Mouse (Mus musculus) stomach, embryonic 15.5 days (tissue): ENCODE data around the gene Fshr. TPM values are rescaled to one million over a fixed set of nuclear protein-coding genes. Genes with fewer than 3 reads are reported as not detected.
A peak's percentile ranks its signal among the peaks of the same experiment; 100 is the strongest.

Source experiments
- ATAC-seq: fragments of 200-750 bp; cut with Nextera tagmentation; 2 replicates; pipeline ENCODE4 v1.8.0; 2017; ENCODE audit warnings: low read depth, moderate number of reproducible peaks, moderate TSS enrichment; ENCODE audit not compliant: insufficient read depth, low FRiP score
- H3K27ac ChIP-seq: fragments of 300-500 bp; sonication (generic); 2 replicates; pipeline ENCODE4 v1.5.1; 2015; ENCODE audit warnings: mild to moderate bottlenecking, inconsistent platforms
- H3K27me3 ChIP-seq: fragments of 300-500 bp; sonication (generic); replicated peaks from 2 replicates; pipeline ENCODE4 v1.6.1; 2015; ENCODE audit warnings: inconsistent platforms
- H3K36me3 ChIP-seq: fragments of 300-500 bp; sonication (generic); 2 replicates; pipeline ENCODE4 v1.6.1; 2015; ENCODE audit warnings: inconsistent platforms
- H3K4me1 ChIP-seq: fragments of 300-500 bp; sonication (generic); 2 replicates; pipeline ENCODE4 v1.6.1; 2015; ENCODE audit warnings: inconsistent platforms
- H3K4me2 ChIP-seq: fragments of 300-500 bp; sonication (generic); 2 replicates; pipeline ENCODE4 v1.6.1; 2015; ENCODE audit warnings: mild to moderate bottlenecking, inconsistent platforms
- H3K4me3 ChIP-seq: fragments of 300-500 bp; sonication (generic); replicated peaks from 2 replicates; pipeline ENCODE4 v1.5.1; 2015; ENCODE audit warnings: inconsistent platforms
- H3K9ac ChIP-seq: fragments of 300-500 bp; sonication (generic); 2 replicates; pipeline ENCODE4 v1.6.1; 2015; ENCODE audit warnings: inconsistent platforms
- H3K9me3 ChIP-seq: fragments of 300-500 bp; sonication (generic); 2 replicates; pipeline ENCODE4 v1.6.1; 2016; ENCODE audit warnings: inconsistent platforms
- WGBS: fragments of 180-500 bp; shearing (Covaris S2); methylation state at CpG from one replicate; pipeline ENCODE4 v1.1.7; 2015; 5-methylcytosine and 5-hydroxymethylcytosine counted together
- polyA plus RNA-seq: library from polyadenylated mRNA; unstranded; fragments of >200 nt; fragmentation: Nextera tagmentation; extraction: Ambion mirVana; gene quantifications from 2 replicates; pipeline ENCODE4 v1.2.1, GENCODE M21; 2015

Fshr gene
- polyA plus RNA-seq, 1 experiment from 2014 or later: not detected

GRCm38 (mm10) chr17:88938153-88938681 is 262.3 kb downstream of the Fshr start:
- Histone ChIP-seq H3K27me3 (no peaks in the 10 kb centered on the region), H3K4me1 (no peaks in the 10 kb centered on the region), H3K9me3 (no peaks in the 10 kb centered on the region), H3K27ac (no peak overlapping the region), H3K9ac (no peak overlapping the region), H3K4me2 (no peak overlapping the region), H3K36me3 (no peaks in the 10 kb centered on the region), H3K4me3 (no peak overlapping the region)
- no peak for ATAC-seq
- WGBS: 21% methylated on average over 4 of the region's 4 CpGs

- H3K4me2 ChIP-seq: no peak overlapping the region
- H3K4me1 ChIP-seq: no peaks in the 10 kb centered on the region
- no peaks in the 10 kb centered on the region for H3K36me3 ChIP-seq
- no peak overlapping the region for H3K9ac ChIP-seq
- ATAC-seq: 0 out of 2 replicates have a peak, but pooled peaks have one; percentile 43
- WGBS: 22% methylated on average over 7 of the region's 7 CpGs
- no peaks in the 10 kb centered on the region for H3K9me3 ChIP-seq
- H3K27me3 ChIP-seq: no peaks in the 10 kb centered on the region
- no peak overlapping the region for H3K4me3 ChIP-seq
- no peak overlapping the region for H3K27ac ChIP-seq
Measured at GRCm38 (mm10) chr17:88937341-88938152, 262.9 kb downstream of the Fshr start.

GRCm38 (mm10) chr17:88936941-88937340 is 263.5 kb downstream of the Fshr start:
- 77% methylated on average over 3 of the region's 3 CpGs for WGBS
- H3K9me3 ChIP-seq: no peaks in the 10 kb centered on the region
- H3K36me3 ChIP-seq: no peaks in the 10 kb centered on the region
- H3K27me3 ChIP-seq: no peaks in the 10 kb centered on the region
- ATAC-seq: no peak
- no peak overlapping the region for H3K4me3 ChIP-seq
- H3K4me1 ChIP-seq: no peaks in the 10 kb centered on the region
- H3K4me2 ChIP-seq: no peak overlapping the region
- no peak overlapping the region for H3K27ac ChIP-seq
- no peak overlapping the region for H3K9ac ChIP-seq
